Mouse (Mus musculus) midbrain, embryonic 10.5 days (tissue): ENCODE measurements around the gene E130218I03Rik. TPM values are rescaled to one million over a fixed set of nuclear protein-coding genes. Genes with fewer than 3 reads are reported as not detected.

Experiments used
- DNase-seq: peaks from one replicate; pipeline ENCODE4 v3.0.0-alpha.2; 2017; ENCODE audit warnings: low spot score
- H3K27ac ChIP-seq: fragments of 300-500 bp; sonication (generic); replicated peaks from 2 replicates; pipeline ENCODE4 v1.5.1; 2016; ENCODE audit warnings: mild to moderate bottlenecking
- H3K27me3 ChIP-seq: fragments of 300-500 bp; sonication (generic); 2 replicates; pipeline ENCODE4 v1.6.1; 2016; ENCODE audit warnings: low read depth, mild to moderate bottlenecking; ENCODE audit not compliant: poor library complexity, severe bottlenecking
- H3K36me3 ChIP-seq: fragments of 300-500 bp; sonication (generic); 2 replicates; pipeline ENCODE4 v1.6.1; 2016; ENCODE audit warnings: mild to moderate bottlenecking, moderate library complexity
- H3K4me1 ChIP-seq: fragments of 300-500 bp; sonication (generic); 2 replicates; pipeline ENCODE4 v1.6.1; 2016
- H3K4me3 ChIP-seq: fragments of 300-500 bp; sonication (generic); 2 replicates; pipeline ENCODE4 v1.5.1; 2016; ENCODE audit warnings: mild to moderate bottlenecking, moderate library complexity
- H3K9me3 ChIP-seq: fragments of 300-500 bp; sonication (generic); replicated peaks from 2 replicates; pipeline ENCODE4 v1.6.1; 2016; ENCODE audit warnings: mild to moderate bottlenecking
- WGBS: fragments of 180-500 bp; shearing (Covaris S2); methylation state at CpG from one replicate; pipeline ENCODE4 v1.1.7; 2016; 5-methylcytosine and 5-hydroxymethylcytosine counted together
- polyA plus RNA-seq: library from polyadenylated mRNA; unstranded; fragments of >200 nt; fragmentation: Nextera tagmentation; extraction: Ambion mirVana; gene quantifications from 2 replicates; pipeline ENCODE4 v1.2.1, GENCODE M21; 2016

The E130218I03Rik gene
- polyA plus RNA-seq, 1 experiment from 2014 or later, result 1.0 TPM

DNA sequence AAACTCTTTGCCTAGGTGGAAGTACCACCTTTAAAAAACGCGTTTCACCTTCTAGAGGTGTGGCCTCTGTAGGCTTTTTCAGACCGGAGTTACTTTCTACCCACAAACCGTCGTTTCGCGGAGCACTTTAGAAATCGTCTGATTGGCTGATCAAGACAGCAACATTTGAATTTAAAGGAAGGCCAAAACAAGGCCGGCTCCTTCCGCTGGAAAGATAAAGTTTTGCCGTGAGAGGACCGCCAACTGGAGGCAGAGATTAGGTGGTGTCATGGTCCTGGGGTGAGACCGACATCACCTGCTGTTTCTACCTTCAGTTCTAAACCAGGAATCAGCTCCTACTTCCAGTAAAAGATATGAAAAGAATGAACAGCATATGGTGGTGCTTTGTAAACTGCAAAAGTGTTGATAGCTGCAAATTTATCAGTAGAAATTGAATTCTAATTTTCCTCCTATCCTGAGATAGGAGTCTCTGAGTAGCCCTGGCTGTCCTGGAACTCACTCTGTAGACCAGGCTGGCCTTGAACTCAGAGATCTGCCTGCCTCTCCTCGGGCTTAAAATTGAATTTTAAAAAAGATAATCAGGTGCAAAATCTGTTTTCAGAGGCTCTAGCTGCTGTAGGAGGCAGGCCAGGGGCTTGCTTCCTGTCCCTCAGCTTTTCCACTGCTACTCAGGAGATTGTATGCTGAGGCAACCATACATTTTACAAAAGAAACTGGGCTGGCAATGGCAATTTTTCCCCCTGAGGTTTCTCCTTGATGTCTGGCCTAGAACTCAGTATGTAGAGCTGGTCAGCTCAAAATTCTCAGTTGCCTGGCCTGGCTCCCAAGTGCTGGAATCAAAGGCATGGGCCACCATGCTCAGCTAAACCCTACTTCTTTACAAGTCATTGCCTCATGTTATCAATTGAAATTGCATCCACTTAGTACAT lies 30.2 kb downstream of the E130218I03Rik start:
- no peak for DNase-seq
- peak overlapping the region; percentile 19 for H3K4me3 ChIP-seq
- 5% methylated on average over 14 of the region's 14 CpGs for WGBS
- no peaks in the 10 kb centered on the region for H3K9me3 ChIP-seq
- no peaks in the 10 kb centered on the region for H3K27me3 ChIP-seq
- no peak overlapping the region; the same call in 1 of the 2 replicates for H3K27ac ChIP-seq
- peaks cover 15% of the 10 kb centered on the region for H3K4me1 ChIP-seq
- H3K36me3 ChIP-seq, result peaks cover 33% of the 10 kb centered on the region

DNA sequence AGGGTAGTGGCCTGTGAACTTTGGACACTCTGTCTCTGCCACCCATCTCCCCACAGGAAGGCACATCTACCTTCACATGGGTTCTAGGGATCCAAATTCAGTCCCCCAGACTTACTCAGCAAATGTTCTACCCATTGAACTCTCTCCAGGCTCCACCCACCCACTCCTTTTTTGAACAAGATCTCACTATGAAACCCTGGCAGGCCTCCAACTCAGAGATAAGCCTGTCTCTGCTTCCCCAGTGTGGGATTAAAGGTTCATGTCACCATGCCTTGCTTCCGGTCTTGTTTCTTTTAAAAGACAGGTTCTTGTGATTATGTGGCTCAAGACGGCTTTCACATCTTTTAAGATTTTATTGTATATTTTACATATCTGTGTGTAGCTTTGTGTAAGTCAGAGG lies 41.5 kb downstream of the E130218I03Rik start:
- H3K4me3 ChIP-seq, result no peak overlapping the region
- no peaks in the 10 kb centered on the region for H3K27me3 ChIP-seq
- WGBS, result 90% methylated on average over 2 of the region's 2 CpGs
- no peak for DNase-seq
- peaks cover 29% of the 10 kb centered on the region for H3K4me1 ChIP-seq
- peaks cover 51% of the 10 kb centered on the region for H3K36me3 ChIP-seq
- H3K9me3 ChIP-seq, result no peaks in the 10 kb centered on the region
- H3K27ac ChIP-seq, result no peak overlapping the region

DNA sequence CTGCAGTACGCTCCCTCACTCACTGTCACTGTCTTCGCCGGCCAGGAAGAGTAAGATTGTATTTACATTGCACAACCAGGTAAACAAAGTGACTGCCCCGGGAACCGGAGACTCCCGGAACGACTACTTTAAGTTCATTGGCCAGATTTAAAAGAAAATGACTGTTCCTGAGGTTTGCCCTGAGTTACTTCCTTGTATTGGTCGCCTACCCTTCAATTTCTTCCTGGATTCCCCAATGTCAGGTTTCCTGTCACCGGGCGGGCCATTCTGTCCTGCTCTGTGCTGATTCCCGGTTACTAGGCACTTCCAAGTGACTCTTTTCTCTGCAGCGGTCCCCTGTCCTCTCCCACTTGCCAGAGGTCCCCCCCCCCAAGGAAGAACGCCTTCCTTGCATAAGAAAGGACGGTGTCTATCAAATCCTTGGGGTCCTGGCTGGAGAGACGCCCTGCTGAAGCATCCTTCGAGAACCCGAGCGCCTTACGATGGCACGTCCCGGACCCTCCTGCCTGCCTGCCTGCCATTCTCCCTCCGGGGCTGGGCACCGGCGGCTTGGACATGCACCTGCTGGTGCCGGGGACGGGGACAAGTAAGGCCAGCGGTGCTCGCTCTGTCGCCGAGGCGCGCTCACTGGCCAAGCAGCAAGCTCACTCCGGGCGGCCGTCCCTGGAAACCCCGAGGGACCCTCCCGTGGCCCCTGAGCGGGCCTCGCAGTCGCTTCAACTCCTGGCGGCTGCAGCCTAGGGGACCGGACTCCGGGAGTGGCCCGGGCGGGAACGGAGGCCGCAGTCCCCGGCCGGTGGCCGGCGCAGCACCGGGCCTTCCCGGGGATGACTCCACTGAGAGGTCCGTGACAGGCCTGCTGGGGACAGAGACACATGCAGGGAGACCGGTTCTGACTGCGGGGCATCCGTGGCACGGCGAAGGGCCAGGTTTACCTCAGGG lies 43.0 kb downstream of the E130218I03Rik start:
- no peaks in the 10 kb centered on the region for H3K27me3 ChIP-seq
- H3K4me3 ChIP-seq, result peak overlapping the region; percentile 95
- WGBS, result 4% methylated on average over 59 of the region's 59 CpGs
- peak overlapping the region; percentile 100 for H3K27ac ChIP-seq
- no peak for DNase-seq
- peaks cover 36% of the 10 kb centered on the region for H3K36me3 ChIP-seq
- H3K4me1 ChIP-seq, result peaks cover 29% of the 10 kb centered on the region
- no peaks in the 10 kb centered on the region for H3K9me3 ChIP-seq

DNA sequence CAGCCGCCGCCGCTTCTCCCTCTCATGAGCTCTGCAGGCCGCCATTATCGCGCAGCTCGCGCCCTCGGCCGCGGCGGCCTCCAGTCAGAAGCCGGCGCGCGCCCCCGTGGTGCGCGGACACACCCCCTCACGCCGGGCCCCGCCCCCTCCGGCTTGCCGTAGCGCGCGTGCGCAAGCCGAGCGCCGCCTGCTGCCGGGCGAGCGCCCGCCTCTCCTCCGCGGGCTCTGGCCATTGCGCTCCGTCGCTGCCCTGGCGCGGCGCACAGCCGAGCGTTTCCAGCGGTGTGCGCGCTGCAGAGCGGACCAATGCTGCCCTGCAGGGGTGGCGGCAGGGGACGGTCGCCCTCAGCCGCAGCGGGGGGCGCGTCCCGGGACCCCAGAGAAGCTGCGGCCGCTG lies 43.7 kb downstream of the E130218I03Rik start:
- peak; percentile 96 for DNase-seq
- no peaks in the 10 kb centered on the region for H3K27me3 ChIP-seq
- WGBS, result under 1% methylated on average over 59 of the region's 59 CpGs
- H3K4me1 ChIP-seq, result peaks cover 29% of the 10 kb centered on the region
- peak overlapping the region; percentile 95 for H3K4me3 ChIP-seq
- peaks cover 29% of the 10 kb centered on the region for H3K36me3 ChIP-seq
- H3K9me3 ChIP-seq, result no peaks in the 10 kb centered on the region
- H3K27ac ChIP-seq, result peak overlapping the region; percentile 100

DNA sequence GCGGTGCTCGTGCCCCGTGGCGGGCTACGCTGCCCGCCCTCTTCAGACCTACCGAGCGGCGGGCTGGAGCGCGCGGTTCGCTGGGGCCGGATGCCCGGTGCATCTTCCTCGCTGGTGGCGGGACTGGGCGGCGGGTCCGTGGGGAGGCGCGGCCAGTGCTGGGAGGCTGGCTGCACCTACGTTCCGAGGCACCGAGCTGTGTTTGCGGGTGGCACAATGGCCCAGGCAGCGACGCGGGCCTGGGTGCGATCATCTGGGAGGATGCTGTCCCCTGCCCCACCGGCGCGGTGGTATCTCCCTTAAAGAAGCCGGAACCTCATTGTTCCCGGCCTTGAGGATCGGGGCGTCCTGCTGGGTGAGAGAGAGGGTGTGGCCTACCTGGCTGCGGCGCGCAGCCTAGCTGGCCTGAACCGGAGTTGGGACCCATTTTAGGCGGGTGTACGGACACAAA lies 44.1 kb downstream of the E130218I03Rik start, which contains the start of gene Pdik1l:
Gene Pdik1l, minus strand, starts transcription at position 321 of the 451 bp plus-strand sequence.
- H3K4me1 ChIP-seq, result peaks cover 29% of the 10 kb centered on the region
- WGBS, result under 1% methylated on average over 35 of the region's 43 CpGs
- H3K9me3 ChIP-seq, result no peaks in the 10 kb centered on the region
- DNase-seq, result peak; percentile 86
- peak within 1 kb of the TSS; percentile 95 for H3K4me3 ChIP-seq
- no peaks in the 10 kb centered on the region for H3K27me3 ChIP-seq
- peaks cover 25% of the 10 kb centered on the region for H3K36me3 ChIP-seq
- H3K27ac ChIP-seq, result peak within 1 kb of the TSS; percentile 100

DNA sequence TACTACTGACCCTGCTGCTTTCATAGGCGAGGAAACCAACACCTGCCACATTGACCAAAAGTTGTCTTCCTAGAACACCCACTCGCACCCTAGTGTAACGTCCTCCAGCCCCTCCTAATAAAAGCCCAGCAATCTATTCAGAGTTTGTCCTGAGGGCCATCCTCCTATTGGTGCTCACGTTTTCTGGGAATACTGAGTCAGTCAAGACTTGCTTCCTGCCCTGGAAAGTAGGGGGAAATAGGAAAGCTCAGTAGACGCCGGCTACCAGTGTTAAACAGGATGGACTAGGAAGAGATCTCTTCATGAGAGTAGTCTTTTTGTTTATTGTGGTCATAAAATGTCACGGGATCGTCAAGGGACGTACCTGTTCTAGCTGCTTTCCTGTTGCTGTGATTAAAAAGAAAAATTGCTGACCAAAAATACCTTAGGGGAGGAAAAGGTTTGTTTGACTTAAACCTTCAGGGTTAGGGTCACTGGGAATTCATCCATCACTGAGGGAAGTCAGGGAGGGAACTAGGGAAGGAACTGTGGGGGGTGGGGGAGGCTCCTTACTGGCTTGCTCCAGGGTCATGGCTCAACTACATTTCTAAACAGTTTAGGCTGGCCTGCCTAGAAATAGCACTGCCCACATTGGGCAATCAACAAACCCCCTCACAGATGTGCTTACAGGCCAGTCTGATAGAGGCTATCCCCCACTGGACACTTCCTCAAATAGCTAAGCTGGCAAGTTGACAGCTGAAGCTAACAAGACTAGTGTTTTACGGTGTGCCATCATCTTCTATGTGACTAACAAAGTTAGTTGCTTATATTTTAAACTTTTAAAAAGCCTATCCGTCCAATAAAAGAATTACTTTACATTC lies 45.2 kb downstream of the E130218I03Rik start:
- DNase-seq, result no peak
- peaks cover 29% of the 10 kb centered on the region for H3K4me1 ChIP-seq
- H3K27me3 ChIP-seq, result peaks cover 9% of the 10 kb centered on the region; the same call in 1 of the 2 replicates
- H3K9me3 ChIP-seq, result no peaks in the 10 kb centered on the region
- WGBS, result 57% methylated on average over 11 of the region's 11 CpGs
- H3K27ac ChIP-seq, result peak overlapping the region; percentile 100
- H3K36me3 ChIP-seq, result peaks cover 14% of the 10 kb centered on the region
- peak overlapping the region; percentile 95 for H3K4me3 ChIP-seq

DNA sequence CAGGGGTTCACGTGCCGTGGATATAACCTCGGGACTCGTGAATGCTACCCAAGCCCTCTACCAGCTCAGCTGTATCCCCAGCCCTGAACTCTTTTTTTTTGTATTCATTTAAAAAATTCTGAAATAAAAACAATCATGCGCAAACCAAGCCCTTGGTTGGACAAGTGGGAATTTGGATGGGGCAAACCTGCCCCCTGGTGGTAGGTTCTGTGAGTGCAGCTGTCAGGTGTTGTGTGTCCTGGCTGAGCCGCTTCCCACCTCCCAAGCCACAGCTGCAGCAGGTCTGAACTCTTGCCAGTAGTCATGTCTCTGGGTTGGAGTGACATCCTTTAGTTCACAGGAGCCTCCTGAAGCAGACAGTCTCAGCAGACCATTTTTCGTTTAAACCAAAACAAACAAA lies 48.6 kb downstream of the E130218I03Rik start:
- DNase-seq, result peak; percentile 81

DNA sequence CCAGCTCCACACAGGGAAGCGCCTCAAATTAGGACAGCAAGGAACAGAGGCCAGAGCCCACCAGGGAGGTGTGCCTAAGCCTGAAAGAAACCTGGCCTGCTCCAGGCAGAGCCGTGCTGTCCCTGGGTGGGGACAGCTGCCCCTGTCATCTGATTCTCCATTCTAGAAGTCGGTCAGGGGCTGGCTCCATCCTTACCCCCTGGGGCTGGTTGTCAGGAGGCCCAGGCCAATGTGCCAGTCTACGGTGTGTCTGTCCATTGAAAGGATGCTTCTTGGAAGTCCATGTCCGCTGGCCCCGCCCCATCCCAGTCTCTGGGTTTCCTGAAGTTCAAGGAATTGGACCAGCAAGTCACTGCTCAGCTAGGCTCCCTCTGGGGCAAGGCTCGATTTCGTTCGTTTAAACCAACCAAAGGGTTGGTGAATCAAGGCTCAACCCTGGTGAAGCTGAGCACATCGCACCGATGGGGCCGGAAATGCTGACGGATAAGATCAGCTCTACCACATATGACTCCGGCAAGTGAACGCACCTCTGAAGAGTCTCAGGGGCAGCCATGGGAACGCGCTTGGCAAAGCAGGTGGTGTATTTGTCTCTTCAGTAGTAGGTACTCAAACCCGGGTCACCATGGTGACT lies 49.7 kb downstream of the E130218I03Rik start:
- peaks cover 9% of the 10 kb centered on the region; the same call in 1 of the 2 replicates for H3K27me3 ChIP-seq
- H3K4me3 ChIP-seq, result no peak overlapping the region
- H3K4me1 ChIP-seq, result peaks cover 10% of the 10 kb centered on the region
- 73% methylated on average over 18 of the region's 18 CpGs for WGBS
- H3K27ac ChIP-seq, result no peak overlapping the region
- no peak for DNase-seq
- 0 out of 2 replicates have a peak, but pooled peaks cover 4% of the 10 kb centered on the region for H3K9me3 ChIP-seq
- no peaks in the 10 kb centered on the region for H3K36me3 ChIP-seq

More for the DNA sequence above, 48.6 kb downstream of the E130218I03Rik start:
- Histone ChIP-seq H3K36me3 (no peaks in the 10 kb centered on the region), H3K27me3 (peaks cover 9% of the 10 kb centered on the region; the same call in 1 of the 2 replicates), H3K9me3 (0 out of 2 replicates have a peak, but pooled peaks cover 4% of the 10 kb centered on the region), H3K4me3 (no peak overlapping the region), H3K4me1 (peaks cover 17% of the 10 kb centered on the region), H3K27ac (no peak overlapping the region)
- WGBS, result 22% methylated on average over 7 of the region's 7 CpGs

DNA sequence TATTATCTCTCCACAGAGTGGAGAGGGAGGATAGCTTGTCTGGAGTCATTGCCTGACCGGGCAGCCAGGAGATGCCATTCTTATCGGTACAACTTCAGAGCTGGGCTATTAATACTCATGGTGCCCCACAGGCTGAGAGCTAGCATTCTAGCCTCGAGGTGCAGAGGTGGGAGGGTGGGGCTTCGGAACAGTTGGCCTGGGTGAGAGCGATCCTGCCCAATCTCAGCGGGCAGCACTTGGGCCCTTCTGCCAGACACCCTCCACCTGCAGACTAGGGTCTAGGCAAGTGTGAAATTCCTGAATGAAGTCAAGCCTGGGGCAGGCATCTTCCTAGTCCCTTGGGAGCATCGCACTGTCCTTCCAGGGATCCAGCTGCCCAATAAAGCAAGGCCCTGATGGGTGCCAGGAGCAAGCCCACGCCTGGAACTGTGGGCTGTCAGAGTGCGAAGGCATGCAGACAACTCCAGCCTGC lies 50.3 kb downstream of the E130218I03Rik start:
- Histone ChIP-seq H3K27me3 (peaks cover 9% of the 10 kb centered on the region; the same call in 1 of the 2 replicates), H3K27ac (no peak overlapping the region), H3K36me3 (no peaks in the 10 kb centered on the region), H3K4me3 (no peak overlapping the region), H3K4me1 (peaks cover 5% of the 10 kb centered on the region), H3K9me3 (0 out of 2 replicates have a peak, but pooled peaks cover 4% of the 10 kb centered on the region)
- WGBS, result 72% methylated on average over 9 of the region's 9 CpGs
- DNase-seq, result no peak
